Mouse (Mus musculus) lung, embryonic 16.5 days (tissue): ENCODE data around the gene Wnk1. TPM values are rescaled to one million over a fixed set of nuclear protein-coding genes. Genes with fewer than 3 reads are reported as not detected.

Experiments
- ATAC-seq: fragments of 200-750 bp; cut with Nextera tagmentation; 2 replicates; pipeline ENCODE4 v1.8.0; 2017; ENCODE audit warnings: low read depth, mild to moderate bottlenecking, moderate library complexity
- H3K27ac ChIP-seq: fragments of 300-500 bp; sonication (generic); 2 replicates; pipeline ENCODE4 v1.5.1; 2014; ENCODE audit warnings: mild to moderate bottlenecking, control low read depth, low read length
- H3K27me3 ChIP-seq: fragments of 300-500 bp; sonication (generic); 2 replicates; pipeline ENCODE4 v1.6.1; 2014; ENCODE audit warnings: low read depth, low read length, mixed read lengths; ENCODE audit not compliant: control insufficient read depth, insufficient read depth
- H3K36me3 ChIP-seq: fragments of 300-500 bp; sonication (generic); 2 replicates; pipeline ENCODE4 v1.6.1; 2014; ENCODE audit warnings: low read length; ENCODE audit not compliant: control insufficient read depth, insufficient read depth
- H3K4me1 ChIP-seq: fragments of 300-500 bp; sonication (generic); replicated peaks from 2 replicates; pipeline ENCODE4 v1.6.1; 2014; ENCODE audit warnings: low read length, mixed read lengths; ENCODE audit not compliant: control insufficient read depth, insufficient read depth
- H3K4me2 ChIP-seq: fragments of 300-500 bp; sonication (generic); 2 replicates; pipeline ENCODE4 v1.6.1; 2014; ENCODE audit warnings: low read depth, low read length, control low read depth
- H3K4me3 ChIP-seq: fragments of 300-500 bp; sonication (generic); 2 replicates; pipeline ENCODE4 v1.5.1; 2014; ENCODE audit warnings: mild to moderate bottlenecking, low read length, control low read depth
- H3K9ac ChIP-seq: fragments of 300-500 bp; sonication (generic); 2 replicates; pipeline ENCODE4 v1.6.1; 2014; ENCODE audit warnings: low read length, control low read depth
- H3K9me3 ChIP-seq: fragments of 300-500 bp; sonication (generic); 2 replicates; pipeline ENCODE4 v1.6.1; 2016; ENCODE audit warnings: low read length; ENCODE audit not compliant: control insufficient read depth
- WGBS: fragments of 180-500 bp; shearing (Covaris S2); extraction: QIAGEN DNeasy Blood & Tissue Kit; methylation state at CpG from one replicate; pipeline ENCODE4 v1.1.7; 2014; 5-methylcytosine and 5-hydroxymethylcytosine counted together
- microRNA counts: library from miRNA; unstranded; fragments of <30 nt; microRNA quantifications from one replicate; lab custom pipeline; 2016
- microRNA-seq: library from miRNA; unstranded; fragments of <30 nt; microRNA quantifications from one replicate; pipeline ENCODE4, GENCODE M21; 2016
- polyA plus RNA-seq: library from polyadenylated mRNA; unstranded; fragments of >200 nt; fragmentation: Nextera tagmentation; extraction: Ambion mirVana; gene quantifications from 2 replicates; pipeline ENCODE4 v1.2.1, GENCODE M21; 2015

Gene Wnk1
- polyA plus RNA-seq, 1 experiment from 2014 or later, result 50.2 TPM

DNA sequence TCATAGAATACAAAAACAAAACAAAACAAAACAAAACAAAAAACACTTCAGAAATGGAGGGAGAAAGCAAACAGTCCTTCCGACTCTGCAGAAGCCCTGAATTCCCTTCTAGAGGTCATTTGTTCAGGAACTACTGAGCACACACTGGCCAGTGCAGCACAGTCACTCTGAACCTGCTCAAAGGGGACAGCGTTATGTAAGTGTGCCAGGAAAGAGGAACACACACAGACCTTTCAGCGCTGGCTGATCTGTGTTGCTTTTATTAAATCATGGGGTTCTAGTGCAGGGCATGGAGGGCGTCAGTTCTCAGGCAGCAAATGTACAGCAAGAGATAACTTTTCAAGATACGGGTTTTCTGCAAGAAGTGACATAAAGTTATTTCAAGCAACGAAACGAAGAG lies 155.3 kb downstream of the Wnk1 start:
- WGBS, result 44% methylated on average over 7 of the region's 7 CpGs
- H3K4me3 ChIP-seq, result no peak overlapping the region
- H3K9ac ChIP-seq, result no peak overlapping the region
- no peaks in the 10 kb centered on the region for H3K27me3 ChIP-seq
- H3K9me3 ChIP-seq, result no peaks in the 10 kb centered on the region
- no peak overlapping the region for H3K27ac ChIP-seq
- no peak for ATAC-seq
- no peaks in the 10 kb centered on the region for H3K36me3 ChIP-seq
- H3K4me1 ChIP-seq, result no peaks in the 10 kb centered on the region
- no peak overlapping the region for H3K4me2 ChIP-seq

MicroRNAs encoded within 50 kb of the gene (microRNA counts, 519-probe panel; counts per million panel counts)
- microRNA mmu-miR-706 (lab: Ali Mortazavi, UCI), result not detected

Small RNA genes lying within 50 kb of the gene (microRNA-seq; reads per million reads assigned to microRNA genes)
- gene Mir706, result not detected

Other genes with a start within 250 kb of the Wnk1 start
- gene Erc1, start 190.5 kb downstream of the Wnk1 start, polyA plus RNA-seq, result 14.2 and 14.4 TPM in 2 replicates
- gene Rad52, start 136.0 kb downstream of the Wnk1 start, polyA plus RNA-seq, result 20.3 and 24.3 TPM in 2 replicates
- 0.54 and 0.63 TPM in 2 replicates for gene Ninj2, start 54.7 kb upstream of the Wnk1 start, polyA plus RNA-seq